Mouse (Mus musculus) megakaryocyte, embryonic 14.5 days (primary cell): ENCODE results near the gene B4galt5.

Experiments
- FLI1 ChIP-seq: IDR thresholded peaks from 2 replicates; pipeline ENCODE4 v1.6.1; 2012; ENCODE audit warnings: low read length, inconsistent platforms, mixed read lengths
- GATA1 ChIP-seq: IDR thresholded peaks from 3 replicates; pipeline ENCODE4 v1.6.1; 2012; ENCODE audit warnings: mixed read lengths, low read length, inconsistent platforms, borderline replicate concordance

DNA sequence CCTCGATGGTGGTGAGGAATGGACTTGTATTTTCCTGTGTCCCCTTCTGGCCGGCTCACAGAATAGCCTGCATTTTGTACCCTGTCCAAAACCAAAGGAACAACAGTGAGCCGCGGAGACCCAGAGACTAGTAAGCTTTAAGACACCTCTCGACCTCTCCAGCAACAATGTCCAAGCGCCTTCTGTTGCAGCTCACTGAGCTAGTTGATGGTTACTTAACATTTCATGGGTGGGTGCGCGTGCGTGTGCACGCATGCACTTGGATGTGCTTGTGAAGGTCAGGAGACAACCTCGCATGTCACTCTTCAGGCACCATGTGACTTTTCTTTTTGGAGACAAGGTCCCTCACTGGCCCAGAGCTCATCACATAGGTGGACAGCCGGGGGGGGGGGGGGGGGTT, 47.0 kb downstream of the B4galt5 start:
- TF ChIP-seq GATA1 (no peak), FLI1 (no peak)
